Mouse (Mus musculus): Measurements from ENCODE around the gene Msrb3.

DNA sequence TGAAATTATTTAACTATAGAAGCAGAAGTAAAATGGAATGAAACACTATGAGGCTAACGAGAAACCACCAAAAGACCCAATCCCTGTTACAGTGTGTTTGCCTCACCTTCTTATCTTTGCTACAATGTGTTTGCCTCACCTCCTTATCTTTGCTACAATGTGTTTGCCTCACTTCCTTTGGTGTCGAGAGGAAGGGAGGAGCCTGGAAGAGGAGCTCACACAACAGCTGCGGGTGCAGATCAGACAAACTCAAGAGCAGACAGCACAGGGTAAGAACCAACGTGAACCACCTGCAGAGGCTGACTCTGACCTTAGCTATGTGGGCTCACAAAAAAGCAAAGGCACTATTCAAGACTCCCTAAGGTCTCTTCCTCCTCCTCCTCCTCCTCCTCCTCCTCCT is 123.5 kb downstream of the Msrb3 start:
- no peak for TF ChIP-seq GATA1 (IDR thresholded peaks at IDR 0.05; ENCODE audit: low read length)
- no peak for TF ChIP-seq TAL1 (IDR thresholded peaks at IDR 0.05; ENCODE audit: low read length)

Measured in erythroblast, embryonic 14.5 days (primary cell).